Mouse (Mus musculus) NIH3T3 (cell line): Measurements from ENCODE around the gene Hs1bp3.

Experiments
- DNase-seq: peaks from one replicate; pipeline ENCODE4 v3.0.0-alpha.2; 2012; ENCODE audit warnings: low read depth

The Hs1bp3 gene

GRCm38 (mm10) chr12:8362400-8362799 lies 49.2 kb downstream of the Hs1bp3 start:
- no peak for DNase-seq

GRCm38 (mm10) chr12:8364321-8364838 lies 51.1 kb downstream of the Hs1bp3 start:
- no peak for DNase-seq

- DNase-seq = no peak
Observed at GRCm38 (mm10) chr12:8365336-8365735, 52.1 kb downstream of the Hs1bp3 start.

GRCm38 (mm10) chr12:8365905-8366576 lies 52.8 kb downstream of the Hs1bp3 start:
- no peak for DNase-seq

GRCm38 (mm10) chr12:8366688-8367087 lies 53.5 kb downstream of the Hs1bp3 start:
- no peak for DNase-seq

GRCm38 (mm10) chr12:8371746-8372510 lies 58.7 kb downstream of the Hs1bp3 start:
- DNase-seq = peak; percentile 30

- peak; percentile 38 for DNase-seq
Observed at GRCm38 (mm10) chr12:8372511-8373180, 59.4 kb downstream of the Hs1bp3 start.

- DNase-seq = no peak
Observed at GRCm38 (mm10) chr12:8373741-8374140, 60.5 kb downstream of the Hs1bp3 start.

GRCm38 (mm10) chr12:8377169-8377568 lies 63.9 kb downstream of the Hs1bp3 start:
- no peak for DNase-seq

GRCm38 (mm10) chr12:8377955-8378620 lies 64.9 kb downstream of the Hs1bp3 start:
- DNase-seq = no peak

- peak; percentile 92 for DNase-seq
Observed at GRCm38 (mm10) chr12:8379795-8380521, 66.7 kb downstream of the Hs1bp3 start.

- no peak for DNase-seq
Observed at GRCm38 (mm10) chr12:8380944-8381343, 67.7 kb downstream of the Hs1bp3 start.

GRCm38 (mm10) chr12:8381940-8382339 lies 68.7 kb downstream of the Hs1bp3 start:
- DNase-seq = no peak

- DNase-seq = no peak
Observed at GRCm38 (mm10) chr12:8383822-8384221, 70.6 kb downstream of the Hs1bp3 start.

- peak; percentile 86 for DNase-seq
Observed at GRCm38 (mm10) chr12:8386451-8387011, 73.3 kb downstream of the Hs1bp3 start.

- no peak for DNase-seq
Observed at GRCm38 (mm10) chr12:8387281-8387680, 74.0 kb downstream of the Hs1bp3 start.

- DNase-seq = no peak
Observed at GRCm38 (mm10) chr12:8388529-8389414, 75.5 kb downstream of the Hs1bp3 start.

- DNase-seq = no peak
Observed at GRCm38 (mm10) chr12:8393226-8393625, 80.0 kb downstream of the Hs1bp3 start.
